Mouse (Mus musculus): ENCODE results near the gene Fam84b.

The Fam84b gene

GRCm38 (mm10) chr15:60832586-60832985, 21.0 kb downstream of the Fam84b start:
- DNase-seq: no peak

DNA sequence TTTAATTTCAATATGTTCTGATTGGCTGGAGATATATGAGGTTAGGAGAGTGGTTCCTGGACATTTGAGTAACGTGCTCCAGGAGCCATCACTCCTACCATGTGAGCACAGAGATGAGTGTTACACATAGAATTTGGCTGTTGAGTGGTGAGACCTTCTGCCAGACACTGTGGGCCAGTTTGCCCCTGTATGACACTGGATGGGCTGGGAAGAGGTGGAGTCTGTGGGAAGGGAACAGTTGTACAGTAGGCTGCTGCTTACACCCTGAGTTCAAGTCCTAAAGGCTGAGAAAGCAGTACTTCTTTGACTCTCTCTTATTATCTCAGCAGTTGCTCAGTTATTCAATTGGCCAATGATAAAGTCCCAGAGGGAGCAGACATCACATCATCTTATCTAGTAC, 27.4 kb downstream of the Fam84b start:
- no peak for DNase-seq

DNA sequence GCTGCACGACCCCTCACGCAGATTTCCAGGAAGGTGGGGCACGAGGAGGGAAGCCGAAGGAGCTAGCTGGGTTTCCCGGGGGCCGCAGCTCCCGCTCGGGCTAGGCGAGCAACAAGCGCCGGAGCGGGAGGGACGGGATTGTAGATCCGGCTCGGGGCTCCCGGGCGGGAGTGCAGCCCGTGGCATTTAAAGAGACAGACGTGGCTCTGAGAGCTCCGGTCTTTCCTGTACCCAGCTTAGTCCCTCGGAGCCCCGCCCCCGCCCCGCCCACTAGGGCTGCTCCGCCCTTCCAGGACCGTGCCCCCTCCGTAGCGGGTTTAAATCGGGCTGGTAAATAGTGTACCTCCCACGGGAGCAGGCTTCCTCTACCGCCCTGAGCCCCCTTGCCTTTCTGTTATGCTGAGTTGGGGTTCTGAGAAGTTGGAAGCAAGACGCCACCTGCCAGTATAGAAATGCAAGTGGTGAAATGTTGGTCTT, 28.8 kb downstream of the Fam84b start:
- DNase-seq: peak; percentile 84

DNA sequence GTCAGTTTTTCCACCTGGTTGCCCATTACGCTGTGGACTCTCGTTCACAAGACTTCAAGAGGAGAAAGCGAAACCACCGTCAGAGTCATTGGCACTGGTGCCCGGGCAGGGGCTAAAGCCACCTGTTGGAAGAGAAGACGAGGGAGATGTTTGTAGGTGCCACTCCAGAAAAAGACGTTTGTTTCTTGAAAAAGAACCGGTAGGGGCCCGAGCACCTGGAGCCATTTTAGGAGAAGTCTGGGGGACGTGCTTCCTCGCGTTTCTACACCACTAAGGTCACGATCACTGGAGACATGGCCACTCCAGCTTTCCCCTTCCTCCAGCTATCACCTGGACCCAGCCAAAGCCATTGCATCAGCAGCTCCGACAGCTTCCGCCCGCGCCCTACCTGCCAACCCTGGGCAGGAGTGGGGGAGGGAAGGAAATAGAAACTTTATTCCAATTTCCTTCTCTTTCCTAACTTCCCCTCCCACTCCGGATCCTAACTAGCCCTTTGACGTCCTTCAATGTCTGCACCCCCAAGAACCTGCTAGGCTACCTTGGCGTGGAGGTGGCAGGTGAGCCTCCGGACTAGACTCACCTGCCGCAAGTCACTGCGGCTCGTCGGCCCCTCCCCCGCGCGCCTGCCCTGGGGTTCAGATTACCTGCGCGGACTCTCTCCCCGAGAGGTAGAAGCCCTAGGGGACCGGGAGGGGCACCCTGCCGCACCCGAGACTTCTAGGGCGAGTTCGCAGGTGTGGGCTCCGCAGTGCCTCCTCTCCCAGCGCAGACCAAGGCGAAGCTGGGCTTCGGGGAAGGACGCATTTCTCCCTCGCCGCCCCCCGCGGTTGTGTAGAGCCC, 29.5 kb downstream of the Fam84b start:
- peak; percentile 36 for DNase-seq

- no peak for DNase-seq
Observed at GRCm38 (mm10) chr15:60823620-60823869, 30.0 kb downstream of the Fam84b start.

DNA sequence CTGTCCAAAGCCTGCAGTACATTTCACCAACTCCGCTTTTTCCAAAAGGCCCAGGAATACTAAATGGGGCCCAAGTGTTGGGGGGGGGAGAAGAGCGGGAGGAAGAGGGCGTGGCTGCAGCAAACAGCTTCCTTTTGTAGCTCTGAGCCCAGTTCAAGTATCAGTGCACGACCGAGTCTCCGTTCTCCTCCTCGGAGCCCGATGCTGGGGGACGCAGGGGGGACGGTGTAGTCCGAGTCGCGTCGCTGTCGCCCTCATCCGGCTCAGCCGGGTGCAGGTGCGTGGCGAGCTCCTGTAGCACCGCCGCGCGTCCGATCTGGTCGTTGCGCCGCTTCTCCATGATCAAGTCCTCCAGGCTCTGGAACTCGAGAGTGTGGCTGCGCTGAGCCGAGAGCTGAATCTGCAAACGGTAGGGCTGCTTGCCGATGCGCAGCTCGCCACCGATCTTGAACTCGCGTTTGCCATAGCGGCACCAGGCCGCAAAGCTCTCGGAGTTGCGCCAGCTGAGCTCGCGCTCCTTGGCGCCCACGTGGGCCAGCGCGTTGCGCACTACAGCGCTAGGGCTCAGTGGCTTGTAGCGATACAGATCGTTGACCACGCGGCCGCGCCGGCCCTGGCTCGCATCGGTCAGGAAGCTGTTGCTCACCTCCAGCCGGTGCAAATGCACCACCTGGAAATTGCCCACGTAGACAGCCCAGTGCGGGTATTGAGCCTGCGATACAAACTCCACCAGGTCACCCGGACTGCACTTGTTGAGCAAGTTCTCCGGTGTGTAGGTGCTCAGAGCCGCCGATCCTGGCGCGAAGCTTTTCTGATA, 30.6 kb downstream of the Fam84b start:
- DNase-seq: peak; percentile 83

GRCm38 (mm10) chr15:60822101-60822802, 31.3 kb downstream of the Fam84b start:
- peak; percentile 14 for DNase-seq

DNA sequence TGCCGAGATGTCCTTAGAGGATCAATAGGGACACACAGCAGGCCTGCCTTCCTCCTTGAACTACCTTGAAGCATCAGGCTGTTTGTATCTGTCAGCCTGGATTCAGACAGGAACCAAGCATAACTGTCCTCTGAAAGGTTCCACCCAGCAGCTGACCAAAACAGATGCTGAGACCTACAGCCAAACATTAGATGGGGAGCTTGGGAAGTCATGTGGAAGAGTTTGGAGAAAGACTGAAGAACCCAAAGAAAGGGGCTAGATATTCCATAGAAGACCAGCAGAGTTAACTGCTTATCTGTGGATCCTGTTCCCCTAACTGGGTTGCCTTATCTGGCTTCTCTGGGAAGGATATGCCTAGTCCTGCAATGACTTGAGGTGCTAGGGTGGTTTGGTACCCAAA, 35.1 kb downstream of the Fam84b start:
- DNase-seq: no peak

DNA sequence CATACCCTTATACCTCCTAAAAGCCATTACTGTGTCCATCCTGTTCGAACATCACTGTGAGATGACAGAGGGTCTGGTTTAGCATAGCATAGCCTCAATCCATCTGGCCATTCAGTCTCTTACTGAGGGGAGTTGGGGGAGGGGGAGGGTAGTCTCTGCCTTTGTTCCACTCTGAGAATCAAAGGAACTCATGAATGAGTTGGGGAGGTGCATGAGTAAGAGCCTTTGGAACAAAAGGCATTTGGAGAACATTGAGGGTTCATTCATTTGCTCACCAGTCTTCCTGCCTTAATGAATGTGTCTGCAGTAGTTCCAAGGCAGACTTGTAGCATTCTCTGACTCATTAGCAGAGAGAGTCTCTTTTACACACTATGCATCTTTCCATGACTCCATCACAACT, 37.1 kb downstream of the Fam84b start:
- no peak for DNase-seq

GRCm38 (mm10) chr15:60814542-60814941, 39.0 kb downstream of the Fam84b start:
- DNase-seq: no peak

- no peak for DNase-seq
Observed at GRCm38 (mm10) chr15:60793041-60793673, 60.4 kb downstream of the Fam84b start.

DNA sequence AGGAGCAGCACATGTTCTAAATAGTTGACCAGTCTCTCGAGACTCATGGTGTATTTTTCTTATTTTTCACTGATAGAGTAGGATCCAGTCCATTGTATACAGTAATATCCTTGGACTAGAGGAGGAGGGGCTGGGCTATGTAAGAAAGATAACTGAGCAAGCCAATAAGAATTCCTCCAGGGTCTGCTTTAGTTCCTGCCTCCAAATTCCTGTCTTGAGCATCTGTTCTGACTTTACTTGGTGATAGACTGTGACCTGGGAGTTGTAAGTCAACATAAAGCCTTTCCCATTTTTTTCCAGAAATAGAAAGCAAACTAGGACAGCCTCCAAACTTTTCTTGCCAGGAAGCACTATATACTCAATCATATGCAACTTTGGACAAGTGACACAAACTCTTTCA, 64.5 kb downstream of the Fam84b start:
- DNase-seq: no peak

- DNase-seq: no peak
Observed at GRCm38 (mm10) chr15:60783761-60784160, 69.8 kb downstream of the Fam84b start.

DNA sequence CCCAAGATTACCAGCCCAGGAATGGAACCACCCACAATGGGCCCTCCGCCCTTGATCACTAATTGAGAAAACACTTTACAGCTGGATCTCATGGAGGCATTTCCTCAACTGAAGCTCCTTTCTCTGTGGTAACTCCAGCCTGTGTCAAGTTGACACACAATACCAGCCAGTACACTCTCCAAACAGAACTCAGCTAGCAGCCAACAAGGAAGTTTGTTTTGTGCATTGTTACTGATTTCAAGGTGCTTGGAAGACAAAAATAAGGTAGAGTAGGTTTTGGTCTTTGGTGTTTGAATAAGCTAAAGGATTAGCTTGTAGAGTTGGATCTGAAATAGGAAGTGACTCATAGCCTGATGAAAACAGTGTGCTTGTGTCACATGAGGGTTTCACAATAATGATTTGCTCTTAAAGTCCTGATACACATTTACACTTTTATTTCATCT, 74.0 kb downstream of the Fam84b start:
- no peak for DNase-seq

DNA sequence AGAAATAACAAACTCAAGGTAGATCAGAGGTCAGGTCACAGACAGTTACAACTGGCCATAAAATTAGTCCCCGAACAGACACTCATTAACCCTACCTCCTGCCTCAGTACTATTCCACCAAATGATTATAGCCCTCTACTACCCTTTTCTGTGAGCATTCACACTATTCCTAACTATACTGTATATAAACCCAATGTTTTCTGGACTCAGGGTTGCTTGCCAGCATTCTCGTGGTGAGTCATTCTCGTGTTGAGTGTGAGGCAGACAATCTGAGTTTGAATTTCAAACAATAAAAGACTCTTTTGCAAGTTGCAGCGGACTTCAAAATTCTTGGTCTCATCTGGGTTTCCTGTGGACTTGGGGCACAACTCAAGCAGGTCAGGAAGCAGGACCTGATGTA, 74.5 kb downstream of the Fam84b start:
- DNase-seq: peak; percentile 10

All from right cerebral cortex, postnatal 25 days (tissue).